Mouse (Mus musculus): ENCODE measurements around the gene Rab5c.

DNA sequence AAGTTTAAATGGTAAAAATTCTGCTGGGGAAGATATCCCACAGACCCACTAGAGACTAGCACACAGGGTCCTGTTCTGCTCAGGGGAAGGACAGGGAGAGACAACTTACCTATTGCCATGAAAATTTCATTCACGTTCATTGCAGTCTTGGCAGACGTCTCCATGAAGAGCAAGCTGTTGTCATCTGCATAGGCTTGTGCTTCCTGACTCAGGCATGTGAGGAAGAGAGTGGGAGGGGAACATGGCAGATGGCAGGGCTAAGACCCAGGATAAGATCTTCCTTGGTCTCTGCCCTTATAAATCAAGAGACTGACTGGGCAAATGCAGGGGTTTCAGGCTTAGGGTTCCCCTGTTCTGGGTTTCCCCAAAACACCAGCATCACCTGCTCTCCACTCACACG lies 21.4 kb downstream of the Rab5c start:
- TF ChIP-seq CTCF (IDR thresholded peaks at IDR 0.05; ENCODE audit: extremely low read depth, insufficient read length, insufficient replicate concordance, low read depth, low read length) = no peak
- no peak for TF ChIP-seq POLR2A (IDR thresholded peaks at IDR 0.05; ENCODE audit: low read depth, low read length)

Data from small intestine, adult 2 months (tissue).